Mouse (Mus musculus): ENCODE data around the gene Abcb1a. TPM values are rescaled to one million over a fixed set of nuclear protein-coding genes. Genes with fewer than 3 reads are reported as not detected.

Gene Abcb1a
- polyA plus RNA-seq (2014; fragmentation: Illumina TruSeq; extraction: RNeasy Lipid Tissue Mini Kit (QIAGEN cat#74804); ENCODE audit: low read depth, low replicate concordance): 15.5 TPM

GRCm38 (mm10) chr5:8659911-8660737 lies at the start of gene Abcb1a:
TSS of gene Abcb1a (plus strand) at chr5:8660077.

DNA sequence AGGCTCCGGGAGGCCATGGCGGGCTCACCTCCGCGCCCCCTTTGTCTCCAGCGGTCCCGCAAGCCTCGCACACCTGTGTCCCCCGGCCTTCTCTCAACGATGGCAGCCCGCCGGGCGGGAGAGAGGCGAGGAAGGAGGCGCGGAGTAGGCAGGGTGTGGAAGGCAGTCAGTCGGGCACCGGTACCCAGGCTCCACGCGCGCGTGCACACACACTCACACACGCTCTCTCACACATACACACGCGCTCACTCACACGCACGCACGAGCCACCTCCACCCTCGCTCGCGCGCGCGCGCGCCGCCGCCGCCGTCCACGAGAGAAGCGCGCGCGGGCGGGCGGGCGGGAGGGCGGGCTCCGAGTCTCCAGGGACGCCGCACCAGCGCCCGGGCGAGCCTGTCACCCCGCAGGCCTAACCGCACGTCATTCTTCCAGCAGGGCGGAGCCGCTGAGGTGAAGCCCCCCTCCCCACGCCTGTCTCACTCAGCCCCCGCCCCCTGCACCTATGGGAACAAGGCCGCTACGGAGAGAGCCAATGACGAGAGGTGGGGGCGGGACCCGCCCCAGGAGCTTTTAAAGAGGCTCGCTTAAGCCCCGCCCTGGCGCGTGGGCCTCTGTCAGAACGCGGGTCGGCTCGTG lies 37.2 kb upstream of the Abcb1a start, which contains the start of gene Rundc3b:
TSS of gene Rundc3b (minus strand) at position 357 of the 636 bp plus-strand sequence.

Other genes starting within 250 kb of the Abcb1a start
- 1.2 TPM for gene Dbf4, start 237.4 kb upstream of the Abcb1a start, polyA plus RNA-seq (2014; fragmentation: Illumina TruSeq; extraction: RNeasy Lipid Tissue Mini Kit (QIAGEN cat#74804); ENCODE audit: low read depth, low replicate concordance)
- gene Slc25a40, start 237.2 kb upstream of the Abcb1a start, polyA plus RNA-seq (2014; fragmentation: Illumina TruSeq; extraction: RNeasy Lipid Tissue Mini Kit (QIAGEN cat#74804); ENCODE audit: low read depth, low replicate concordance): 9.5 TPM
- 0.45 TPM for gene Rundc3b, start 37.1 kb upstream of the Abcb1a start, polyA plus RNA-seq (2014; fragmentation: Illumina TruSeq; extraction: RNeasy Lipid Tissue Mini Kit (QIAGEN cat#74804); ENCODE audit: low read depth, low replicate concordance)
- gene Abcb1b, start 138.1 kb downstream of the Abcb1a start, polyA plus RNA-seq (2014; fragmentation: Illumina TruSeq; extraction: RNeasy Lipid Tissue Mini Kit (QIAGEN cat#74804); ENCODE audit: low read depth, low replicate concordance): 9.0 TPM
- 15.4 TPM for gene Abcb4, start 233.6 kb downstream of the Abcb1a start, polyA plus RNA-seq (2014; fragmentation: Illumina TruSeq; extraction: RNeasy Lipid Tissue Mini Kit (QIAGEN cat#74804); ENCODE audit: low read depth, low replicate concordance)